Mouse (Mus musculus): ENCODE measurements around the gene Olfr610.
"Not testable (repeated sequence)": the region's sequence is repeated elsewhere in the genome, so short reads cannot be mapped to it uniquely, and the experiment has no call there.

Olfr610 gene

GRCm38 (mm10) chr7:103512022-103512421 lies at the start of gene Olfr610:
Gene Olfr610 (minus strand): TSS chr7:103512122.
- no peak for DNase-seq (ENCODE audit: low spot score)

GRCm38 (mm10) chr7:103555779-103556178 lies 43.9 kb upstream of the Olfr610 start, which contains the start of gene Olfr615:
Gene Olfr615 (plus strand): TSS chr7:103556079.
- no peak for DNase-seq (ENCODE audit: low spot score)

- DNase-seq (ENCODE audit: low spot score), result no peak
These were observed 35.9 kb upstream of the Olfr610 start, which contains the start of gene Olfr613 for GRCm38 (mm10) chr7:103547774-103548173. Gene Olfr613 (plus strand): TSS chr7:103548074.

- not testable (repeated sequence) for DNase-seq (ENCODE audit: low spot score)
These were observed 30.7 kb upstream of the Olfr610 start, which contains the start of gene Olfr612 for GRCm38 (mm10) chr7:103542617-103543016. Gene Olfr612 (minus strand): TSS chr7:103542717.

- not testable (repeated sequence) for DNase-seq (ENCODE audit: low spot score)
These were observed 8.8 kb upstream of the Olfr610 start, which contains the start of gene Olfr611 for GRCm38 (mm10) chr7:103520746-103521145. Gene Olfr611 (minus strand): TSS chr7:103520846.

- no peak for DNase-seq (ENCODE audit: low spot score)
These were observed 14.0 kb downstream of the Olfr610 start, which contains the start of gene Olfr609 for GRCm38 (mm10) chr7:103497962-103498361. Gene Olfr609 (minus strand): TSS chr7:103498062.

GRCm38 (mm10) chr7:103477106-103477505 lies 34.8 kb downstream of the Olfr610 start:
- DNase-seq (ENCODE audit: low spot score), result not testable (repeated sequence)

- no peak for DNase-seq (ENCODE audit: low spot score)
These were observed 42.3 kb downstream of the Olfr610 start, which contains the start of gene Olfr608 for GRCm38 (mm10) chr7:103469577-103469976. Gene Olfr608 (plus strand): TSS chr7:103469877.

GRCm38 (mm10) chr7:103460590-103460989 lies 51.3 kb downstream of the Olfr610 start:
- no peak for DNase-seq (ENCODE audit: low spot score)
